Mouse (Mus musculus) stomach, postnatal 0 days (tissue): ENCODE measurements around the gene Zfhx3.

Source experiments
- CTCF ChIP-seq: IDR thresholded peaks from 2 replicates; pipeline ENCODE4 v1.5.1; 2016; ENCODE audit warnings: antibody characterized with exemption, low read depth, mild to moderate bottlenecking, moderate library complexity
- EP300 ChIP-seq: optimal IDR thresholded peaks from 2 replicates; pipeline ENCODE3; 2016; ENCODE audit warnings: antibody characterized with exemption

- TF ChIP-seq EP300 (no peak), CTCF (no peak)
Measured at GRCm38 (mm10) chr8:108613280-108613679, 670.8 kb downstream of the Zfhx3 start.
